Mouse (Mus musculus) CH12F3 (cell line): Measurements from ENCODE around the gene Eif4b.
"Not testable (repeated sequence)": the region's sequence is repeated elsewhere in the genome, so short reads cannot be mapped to it uniquely, and the experiment has no call there.

Experiments used
- in situ Hi-C: fragments of 300-500 bp; cut with MboI; formaldehyde crosslinking; loops from 2 replicates; pipeline ENCODE4 v1.14.3; 2020; ENCODE audit warnings: low sequenced_read_pairs

Gene Eif4b

GRCm38 (mm10) chr15:102074070-102074731 lies 628 bp downstream of the Eif4b start:
- in situ Hi-C loops, result loop anchor here (25.0 kb wide), 1 partner anchor 737 kb away; no protein-coding TSS in a partner anchor

GRCm38 (mm10) chr15:102074876-102075585 lies 1.5 kb downstream of the Eif4b start:
- in situ Hi-C loops, result loop anchor here (25.0 kb wide), 1 partner anchor 738 kb away; no protein-coding TSS in a partner anchor

DNA sequence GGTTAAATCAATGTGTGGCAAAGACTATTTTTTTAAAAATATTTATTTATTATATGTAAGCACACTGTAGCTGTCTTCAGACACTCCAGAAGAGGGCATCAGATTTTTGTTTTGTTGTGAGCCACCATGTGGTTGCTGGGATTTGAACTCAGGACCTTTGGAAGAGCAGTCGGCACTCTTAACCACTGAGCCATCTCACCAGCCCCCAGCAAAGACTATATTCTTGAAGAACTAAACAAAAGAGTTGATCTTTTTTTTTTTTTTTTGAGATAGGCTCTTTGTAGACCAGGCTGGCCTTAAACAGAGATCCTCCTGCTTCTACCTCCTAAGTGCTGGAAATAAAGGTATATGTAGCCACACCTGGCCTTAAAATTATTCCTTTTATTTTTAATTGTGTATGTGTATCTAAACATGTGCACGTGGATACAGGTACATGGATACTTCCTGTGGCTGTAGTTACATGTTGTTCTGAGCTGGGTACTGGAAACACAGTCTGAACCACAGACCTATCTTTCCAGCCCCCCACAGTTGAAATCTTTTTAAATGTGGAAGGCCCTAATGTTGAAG lies 3.6 kb downstream of the Eif4b start:
- in situ Hi-C loops, result no loop called here

DNA sequence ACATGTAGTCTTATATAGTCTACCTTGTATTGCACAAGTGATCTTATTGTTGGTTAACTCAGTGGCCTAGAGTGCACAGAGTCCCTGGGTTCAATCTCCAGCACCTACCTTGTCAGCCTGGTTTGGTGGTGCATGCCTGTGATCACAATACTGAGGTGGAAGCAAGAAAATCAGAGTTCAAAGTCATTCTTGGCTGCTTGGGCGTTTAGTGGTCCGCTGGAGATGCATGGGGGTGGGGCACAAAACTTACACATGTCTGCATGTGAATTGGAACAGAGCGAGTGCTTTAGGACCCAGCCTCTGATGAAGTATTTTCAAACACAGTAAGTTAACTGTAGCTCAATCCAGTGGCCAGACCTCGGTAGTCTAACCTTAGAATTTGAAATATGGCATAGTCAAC lies 5.6 kb downstream of the Eif4b start:
- in situ Hi-C loops, result no loop called here

- in situ Hi-C loops, result not testable (repeated sequence)
These were observed 6.4 kb downstream of the Eif4b start for GRCm38 (mm10) chr15:102079924-102080323.

DNA sequence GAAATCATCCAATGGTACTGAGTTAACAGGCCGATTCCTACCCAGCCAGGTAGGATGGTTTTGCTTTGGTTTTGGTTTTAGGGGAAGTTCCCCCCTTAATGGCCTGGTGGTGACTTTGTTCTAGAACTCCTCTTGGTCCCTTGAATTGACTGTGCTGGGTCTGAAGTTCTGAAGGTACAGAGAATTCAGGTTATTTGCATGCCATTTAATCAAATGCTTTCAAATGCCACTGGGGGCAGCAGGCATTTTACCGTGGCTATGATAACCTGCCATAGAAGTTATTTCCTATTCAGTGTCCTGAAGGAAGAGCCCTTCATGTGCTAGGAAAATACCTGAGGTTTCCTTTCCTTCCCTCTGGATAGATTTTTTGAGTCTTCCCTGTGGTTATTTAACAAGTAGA lies 6.9 kb downstream of the Eif4b start:
- in situ Hi-C loops, result no loop called here

GRCm38 (mm10) chr15:102082148-102082547 lies 8.6 kb downstream of the Eif4b start:
- in situ Hi-C loops, result no loop called here

GRCm38 (mm10) chr15:102083028-102083427 lies 9.5 kb downstream of the Eif4b start:
- in situ Hi-C loops, result no loop called here

DNA sequence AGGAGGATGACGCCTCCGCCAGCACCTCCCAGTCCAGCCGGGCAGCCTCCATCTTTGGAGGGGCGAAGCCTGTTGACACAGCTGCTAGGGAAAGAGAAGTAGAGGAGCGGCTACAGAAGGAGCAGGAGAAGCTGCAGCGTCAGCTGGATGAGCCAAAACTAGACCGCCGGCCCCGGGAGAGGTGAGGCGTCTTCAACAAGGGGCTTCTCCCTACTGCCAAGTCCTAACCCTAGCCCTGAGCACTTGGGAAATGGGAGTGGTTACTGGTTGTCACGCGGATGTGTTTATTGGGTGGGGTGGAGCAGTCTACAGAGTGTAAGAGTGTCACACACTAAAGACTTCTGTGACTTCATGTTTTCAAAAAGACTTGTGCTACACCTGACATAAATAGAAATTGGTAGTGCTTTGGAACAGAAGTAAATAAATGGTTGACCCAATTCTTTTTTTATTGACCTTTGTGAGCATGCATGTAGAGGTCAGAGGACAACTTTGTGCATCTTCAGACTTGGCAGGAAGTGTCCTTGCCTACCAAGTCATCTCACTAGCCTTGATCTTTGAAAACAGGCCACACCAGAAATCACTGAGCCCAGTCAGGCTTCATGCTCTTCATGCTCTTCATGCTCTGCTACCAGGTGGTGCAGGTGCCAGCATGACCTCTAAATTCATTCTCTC lies 16.5 kb downstream of the Eif4b start:
- in situ Hi-C loops, result no loop called here

- in situ Hi-C loops, result no loop called here
These were observed 17.6 kb downstream of the Eif4b start for GRCm38 (mm10) chr15:102091063-102091679.

DNA sequence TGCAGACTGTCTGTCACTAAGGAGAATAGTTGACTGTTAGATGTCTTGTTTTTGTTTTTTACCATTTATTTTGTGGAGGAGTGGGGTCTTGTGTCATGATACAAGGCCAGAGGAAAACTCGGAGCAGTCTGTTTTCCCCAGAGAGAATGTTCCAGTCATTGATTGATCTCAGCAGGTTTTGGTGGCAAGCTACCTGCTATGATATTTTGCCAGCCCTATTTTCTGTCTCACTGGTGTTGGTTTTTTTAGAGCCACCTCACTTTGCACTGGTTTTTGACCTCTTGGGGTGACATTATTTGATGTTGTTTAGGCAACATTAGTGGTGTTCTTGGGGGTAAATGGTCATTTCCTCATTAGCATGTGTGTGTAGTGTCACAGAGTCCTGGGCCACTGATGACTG lies 18.1 kb downstream of the Eif4b start:
- in situ Hi-C loops, result no loop called here

- in situ Hi-C loops, result no loop called here
These were observed 18.6 kb downstream of the Eif4b start for GRCm38 (mm10) chr15:102092222-102092621.

- in situ Hi-C loops, result no loop called here
These were observed 20.6 kb downstream of the Eif4b start for GRCm38 (mm10) chr15:102094157-102094556.

- in situ Hi-C loops, result no loop called here
These were observed 21.4 kb downstream of the Eif4b start for GRCm38 (mm10) chr15:102094988-102095387.

DNA sequence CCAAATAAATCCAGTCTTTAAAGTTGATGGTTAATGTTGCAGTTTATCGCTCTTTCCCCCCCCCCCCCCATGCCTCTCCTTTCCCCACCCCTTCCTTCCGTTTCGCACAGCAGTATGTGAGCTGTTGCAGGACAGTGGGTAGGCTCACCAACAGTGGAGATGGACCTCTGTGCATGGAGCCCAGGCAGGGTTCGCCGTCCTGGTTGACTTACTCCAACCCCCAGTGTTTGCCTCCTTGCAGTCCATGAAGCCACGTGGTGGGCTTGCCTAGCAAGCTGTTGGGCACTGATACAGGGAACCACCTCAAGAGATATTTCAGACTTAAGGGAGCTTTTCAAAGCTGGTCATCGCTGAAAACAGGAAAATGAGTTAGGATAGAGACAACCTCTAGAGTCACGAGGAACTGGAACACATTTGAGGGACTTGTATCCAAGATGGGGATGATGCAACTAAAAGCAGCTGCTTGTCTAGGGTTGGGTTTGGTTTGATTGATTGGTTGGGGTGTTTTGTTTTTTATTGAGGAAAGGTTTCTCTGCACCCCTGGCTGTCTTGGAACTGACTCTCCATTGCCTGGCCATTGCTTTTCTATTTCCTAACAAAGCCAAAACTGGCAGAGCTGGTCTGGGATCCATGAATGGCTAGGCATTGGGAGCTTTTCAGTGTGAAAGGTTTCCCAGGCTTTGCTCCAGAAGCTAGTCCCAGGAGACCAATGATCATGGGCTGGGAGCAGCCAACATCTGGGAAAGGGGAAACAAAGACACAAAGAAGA lies 23.8 kb downstream of the Eif4b start:
- in situ Hi-C loops, result no loop called here

GRCm38 (mm10) chr15:102097991-102098555 lies 24.5 kb downstream of the Eif4b start:
- in situ Hi-C loops, result no loop called here

DNA sequence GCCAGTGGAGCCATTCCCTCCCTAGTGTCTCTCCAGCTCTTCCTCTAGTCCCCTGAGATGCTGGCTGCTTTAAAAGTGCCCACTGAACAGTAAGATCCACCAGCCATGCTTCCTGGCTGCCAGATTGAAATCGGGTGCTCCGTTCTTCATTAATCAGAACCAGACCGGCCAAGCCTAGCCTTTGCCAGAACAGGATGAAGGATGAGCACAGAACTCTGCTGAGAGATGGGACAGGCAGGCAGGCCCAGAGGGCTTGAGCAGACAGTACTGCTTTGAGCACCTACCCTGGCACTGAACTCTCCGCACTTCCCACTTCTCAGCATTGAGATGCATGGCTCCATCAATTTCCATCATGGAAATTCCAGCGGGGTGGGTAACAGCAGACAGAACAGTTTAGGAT lies 25.7 kb downstream of the Eif4b start:
- in situ Hi-C loops, result no loop called here

- in situ Hi-C loops, result no loop called here
These were observed 26.2 kb downstream of the Eif4b start for GRCm38 (mm10) chr15:102099771-102100160.

DNA sequence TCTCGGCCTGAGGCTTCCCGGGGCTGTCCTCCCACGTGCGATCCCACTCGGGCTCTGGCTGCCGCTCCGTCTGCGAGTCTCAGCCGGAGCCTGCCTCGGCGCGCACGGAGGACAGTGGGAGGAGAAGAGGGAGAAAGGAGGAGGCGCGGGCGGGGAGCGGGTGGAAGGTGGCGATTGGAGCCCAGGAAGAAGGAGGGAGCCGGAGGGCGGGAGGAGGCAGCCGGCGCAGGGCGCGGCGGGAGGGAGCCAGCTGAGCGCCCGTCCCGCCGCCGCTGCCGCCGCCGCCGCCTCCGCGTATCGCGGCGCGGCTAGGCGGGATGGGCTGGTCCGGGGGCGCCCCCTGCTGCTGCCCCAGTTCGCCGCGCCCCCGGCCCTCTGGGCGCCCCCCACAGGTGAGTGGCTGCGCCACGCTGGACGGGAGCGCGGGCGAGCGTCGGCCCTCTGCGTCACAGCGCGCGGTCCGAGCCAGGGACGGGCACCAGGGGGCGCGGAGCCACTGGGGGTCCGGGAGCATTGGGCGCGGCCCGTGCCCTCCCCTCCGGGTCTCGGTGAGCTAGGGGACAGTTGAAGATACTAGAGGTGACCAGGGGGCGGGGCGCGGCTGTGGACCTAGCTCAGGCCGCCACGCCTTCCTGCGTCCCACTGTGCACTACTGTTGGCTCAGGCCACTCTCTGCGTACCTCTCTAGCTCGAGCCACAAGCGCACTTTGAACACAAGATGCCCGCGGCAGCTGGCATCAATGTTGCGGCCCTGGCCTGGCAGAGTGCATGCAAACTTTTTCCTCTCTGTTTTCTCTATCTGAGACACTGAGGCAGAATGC lies 26.8 kb downstream of the Eif4b start, which contains the start of gene Tns2:
Gene Tns2 (plus strand): TSS at position 253 of the 821 bp plus-strand sequence.
- in situ Hi-C loops, result no loop called here
